Mouse (Mus musculus): ENCODE measurements around the gene Ppp1r11. TPM values are rescaled to one million over a fixed set of nuclear protein-coding genes. Genes with fewer than 3 reads are reported as not detected.

The Ppp1r11 gene
- polyA plus RNA-seq, 1 experiment from 2014 or later, result 79.7 TPM

DNA sequence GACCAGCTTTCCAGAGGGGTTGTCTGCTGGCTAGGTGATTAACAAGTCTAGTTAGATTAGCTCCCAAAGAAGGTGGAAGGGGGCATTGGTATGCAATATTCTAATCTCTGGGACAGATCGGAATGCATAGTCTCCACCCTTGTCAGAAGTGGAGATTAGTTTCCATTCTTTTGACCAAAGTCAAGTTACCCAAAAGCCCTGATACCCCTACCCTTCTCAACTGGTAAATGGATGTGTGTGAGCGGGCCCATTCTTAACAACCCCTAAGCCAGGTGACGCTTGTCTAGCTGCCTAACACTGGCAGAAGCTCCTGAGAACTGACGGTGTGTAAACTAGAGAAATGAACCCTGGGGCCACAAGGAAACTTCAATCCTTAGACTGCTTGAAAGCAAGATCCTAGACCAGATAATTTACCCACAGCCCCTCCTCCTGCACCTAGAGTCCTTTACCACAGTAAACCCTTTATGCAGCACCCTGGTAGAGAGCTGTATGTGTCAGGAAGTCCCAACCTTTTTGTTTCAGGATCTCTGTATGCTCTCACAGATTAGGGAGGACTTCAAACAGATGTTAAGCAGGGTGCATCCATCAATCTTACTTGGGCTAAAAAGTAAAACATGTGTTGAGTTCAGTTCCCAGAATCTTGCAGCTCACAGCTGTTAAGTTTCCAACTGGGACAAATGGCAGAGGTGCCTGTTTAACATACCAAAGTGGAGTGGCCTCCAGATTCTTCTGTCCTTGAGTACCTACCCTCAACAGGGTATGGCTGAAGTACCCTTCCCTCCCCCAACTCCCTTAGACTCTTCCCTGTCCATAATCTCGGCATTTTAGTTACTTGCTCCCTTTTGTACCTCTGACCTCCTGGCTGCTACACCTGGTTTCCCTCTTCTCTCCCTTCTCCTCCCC, 31.0 kb upstream of the Ppp1r11 start:
- 38% methylated on average over 5 of the region's 5 CpGs for WGBS
- Histone ChIP-seq H3K4me1 (replicated peaks; ENCODE audit: control insufficient read depth, insufficient read depth) (peaks cover 2% of the 10 kb centered on the region; the same call in 1 of the 2 replicates), H3K4me3 (ENCODE audit: low read depth, low read length) (no peak overlapping the region), H3K36me3 (ENCODE audit: control insufficient read depth, insufficient read depth, low read length) (no peaks in the 10 kb centered on the region), H3K9ac (ENCODE audit: low read length) (no peak overlapping the region), H3K27ac (replicated peaks) (no peak overlapping the region), H3K27me3 (ENCODE audit: control insufficient read depth, insufficient read depth, low read length) (no peaks in the 10 kb centered on the region), H3K9me3 (ENCODE audit: control insufficient read depth, low read length) (no peaks in the 10 kb centered on the region), H3K4me2 (replicated peaks; ENCODE audit: low read depth) (no peak overlapping the region)
- no peak for DNase-seq (ENCODE audit: low spot score)
- TF ChIP-seq EP300 (optimal IDR thresholded peaks at IDR 0.05) (no peak), CTCF (IDR thresholded peaks at IDR 0.05; ENCODE audit: low read depth) (no peak)
- ATAC-seq (ENCODE audit: low FRiP score, low TSS enrichment), result no peak

DNA sequence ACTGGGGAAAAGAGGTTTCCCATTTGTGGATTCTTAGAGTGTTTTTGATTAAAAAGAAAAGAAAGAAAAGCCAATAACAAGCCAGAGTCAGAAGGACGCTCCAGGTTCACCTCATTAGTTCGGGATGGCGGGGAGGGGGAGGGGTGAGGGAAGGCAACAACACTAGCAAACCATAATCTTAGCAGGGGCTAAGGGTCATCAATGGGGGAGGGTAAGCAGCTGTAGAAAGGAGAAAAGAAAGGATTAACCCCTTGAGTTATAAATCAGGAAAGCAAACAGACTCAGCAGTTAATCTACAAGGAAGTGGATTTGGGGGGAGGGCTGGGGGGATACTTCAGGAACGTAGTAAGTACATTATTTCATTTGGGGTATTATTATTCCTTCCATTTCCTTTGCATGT, 30.3 kb upstream of the Ppp1r11 start:
- no peak for ATAC-seq (ENCODE audit: low FRiP score, low TSS enrichment)
- H3K4me3 ChIP-seq (ENCODE audit: low read depth, low read length), result no peak overlapping the region

GRCm38 (mm10) chr17:36981221-36981813, 29.8 kb upstream of the Ppp1r11 start, which contains the start of gene 2410137M14Rik:
TSS of gene 2410137M14Rik (minus strand) at chr17:36981237.
- Histone ChIP-seq H3K9me3 (ENCODE audit: control insufficient read depth, low read length) (no peaks in the 10 kb centered on the region), H3K36me3 (ENCODE audit: control insufficient read depth, insufficient read depth, low read length) (no peaks in the 10 kb centered on the region), H3K27ac (replicated peaks) (no peak within 1 kb of the TSS), H3K4me2 (replicated peaks; ENCODE audit: low read depth) (peak within 1 kb of the TSS; percentile 44), H3K4me1 (replicated peaks; ENCODE audit: control insufficient read depth, insufficient read depth) (peaks cover 2% of the 10 kb centered on the region; the same call in 1 of the 2 replicates), H3K9ac (ENCODE audit: low read length) (no peak within 1 kb of the TSS), H3K27me3 (ENCODE audit: control insufficient read depth, insufficient read depth, low read length) (no peaks in the 10 kb centered on the region), H3K4me3 (ENCODE audit: low read depth, low read length) (peak within 1 kb of the TSS; percentile 13; the same call in 1 of the 2 replicates)
- no peak for DNase-seq (ENCODE audit: low spot score)
- no peak for ATAC-seq (ENCODE audit: low FRiP score, low TSS enrichment)
- WGBS, result 7% methylated on average over 18 of the region's 18 CpGs
- no peak for TF ChIP-seq CTCF (IDR thresholded peaks at IDR 0.05; ENCODE audit: low read depth)
- no peak for TF ChIP-seq EP300 (optimal IDR thresholded peaks at IDR 0.05)

More for the DNA sequence above, 30.3 kb upstream of the Ppp1r11 start:
- Histone ChIP-seq H3K36me3 (ENCODE audit: control insufficient read depth, insufficient read depth, low read length) (no peaks in the 10 kb centered on the region), H3K9ac (ENCODE audit: low read length) (no peak overlapping the region), H3K4me1 (replicated peaks; ENCODE audit: control insufficient read depth, insufficient read depth) (peaks cover 2% of the 10 kb centered on the region; the same call in 1 of the 2 replicates), H3K27ac (replicated peaks) (no peak overlapping the region), H3K4me2 (replicated peaks; ENCODE audit: low read depth) (peak overlapping the region; percentile 44), H3K27me3 (ENCODE audit: control insufficient read depth, insufficient read depth, low read length) (no peaks in the 10 kb centered on the region), H3K9me3 (ENCODE audit: control insufficient read depth, low read length) (no peaks in the 10 kb centered on the region)
- 8% methylated on average over 4 of the region's 4 CpGs for WGBS
- no peak for DNase-seq (ENCODE audit: low spot score)
- TF ChIP-seq EP300 (optimal IDR thresholded peaks at IDR 0.05) (no peak), CTCF (IDR thresholded peaks at IDR 0.05; ENCODE audit: low read depth) (no peak)

- 57% methylated on average over 8 of the region's 8 CpGs for WGBS
- no peak for ATAC-seq (ENCODE audit: low FRiP score, low TSS enrichment)
- Histone ChIP-seq H3K27ac (replicated peaks) (no peak overlapping the region), H3K9me3 (ENCODE audit: control insufficient read depth, low read length) (no peaks in the 10 kb centered on the region), H3K9ac (ENCODE audit: low read length) (no peak overlapping the region), H3K4me3 (ENCODE audit: low read depth, low read length) (no peak overlapping the region), H3K4me1 (replicated peaks; ENCODE audit: control insufficient read depth, insufficient read depth) (no peaks in the 10 kb centered on the region), H3K27me3 (ENCODE audit: control insufficient read depth, insufficient read depth, low read length) (no peaks in the 10 kb centered on the region), H3K36me3 (ENCODE audit: control insufficient read depth, insufficient read depth, low read length) (no peaks in the 10 kb centered on the region), H3K4me2 (replicated peaks; ENCODE audit: low read depth) (no peak overlapping the region)
- TF ChIP-seq EP300 (optimal IDR thresholded peaks at IDR 0.05) (no peak), CTCF (IDR thresholded peaks at IDR 0.05; ENCODE audit: low read depth) (no peak)
- DNase-seq (ENCODE audit: low spot score), result no peak
These were observed 21.8 kb upstream of the Ppp1r11 start for GRCm38 (mm10) chr17:36973271-36973787.

- 78% methylated on average over 3 of the region's 3 CpGs for WGBS
- Histone ChIP-seq H3K9me3 (ENCODE audit: control insufficient read depth, low read length) (no peaks in the 10 kb centered on the region), H3K27ac (replicated peaks) (no peak overlapping the region), H3K9ac (ENCODE audit: low read length) (no peak overlapping the region), H3K4me3 (ENCODE audit: low read depth, low read length) (no peak overlapping the region), H3K4me2 (replicated peaks; ENCODE audit: low read depth) (no peak overlapping the region), H3K36me3 (ENCODE audit: control insufficient read depth, insufficient read depth, low read length) (no peaks in the 10 kb centered on the region), H3K27me3 (ENCODE audit: control insufficient read depth, insufficient read depth, low read length) (no peaks in the 10 kb centered on the region), H3K4me1 (replicated peaks; ENCODE audit: control insufficient read depth, insufficient read depth) (no peaks in the 10 kb centered on the region)
- ATAC-seq (ENCODE audit: low FRiP score, low TSS enrichment), result no peak
- DNase-seq (ENCODE audit: low spot score), result no peak
- TF ChIP-seq CTCF (IDR thresholded peaks at IDR 0.05; ENCODE audit: low read depth) (no peak), EP300 (optimal IDR thresholded peaks at IDR 0.05) (no peak)
These were observed 21.2 kb upstream of the Ppp1r11 start for GRCm38 (mm10) chr17:36972791-36973190.

Measured in stomach, postnatal 0 days (tissue).